Mouse (Mus musculus): Measurements from ENCODE around the gene Ift80. TPM values are rescaled to one million over a fixed set of nuclear protein-coding genes. Genes with fewer than 3 reads are reported as not detected.
A peak's percentile ranks its signal among the peaks of the same experiment; 100 is the strongest.
"Not testable (repeated sequence)": the region's sequence is repeated elsewhere in the genome, so short reads cannot be mapped to it uniquely, and the experiment has no call there.

Ift80 gene
- polyA plus RNA-seq, 1 experiment from 2014 or later: 8.3 TPM

DNA sequence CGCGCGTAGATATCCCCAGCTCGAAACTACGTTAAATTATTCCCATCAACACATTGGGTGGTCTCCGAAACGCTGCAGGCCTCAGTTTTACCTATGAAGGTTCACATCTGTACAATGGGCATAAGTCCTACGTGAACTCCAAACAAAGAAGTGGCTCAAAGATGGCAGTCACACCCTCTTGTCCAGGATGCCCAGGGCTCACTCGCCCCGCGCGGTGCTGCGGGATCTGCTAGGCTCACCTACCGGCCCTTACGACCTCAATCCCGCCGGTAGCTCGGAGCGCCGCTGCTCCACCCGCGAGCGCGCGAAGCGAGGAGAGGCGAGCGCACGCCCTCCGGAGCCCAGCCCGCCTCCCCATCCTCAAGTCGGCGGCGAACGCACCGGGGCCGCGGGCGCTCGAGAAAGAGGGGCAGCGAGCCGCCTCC is 39.8 kb upstream of the Ift80 start:
- Histone ChIP-seq H3K9ac (ENCODE audit: low read depth, low read length) (peak overlapping the region; percentile 88), H3K4me2 (peak overlapping the region; percentile 81), H3K27me3 (ENCODE audit: control insufficient read depth, insufficient read depth, low read length) (no peaks in the 10 kb centered on the region), H3K27ac (ENCODE audit: low read depth, low read length) (peak overlapping the region; percentile 98), H3K9me3 (replicated peaks; ENCODE audit: control insufficient read depth, low read length) (no peaks in the 10 kb centered on the region), H3K4me1 (ENCODE audit: control insufficient read depth, insufficient read depth, low read length) (peaks cover 7% of the 10 kb centered on the region; the same call in 1 of the 2 replicates), H3K36me3 (ENCODE audit: control insufficient read depth, insufficient read depth, low read length) (peaks cover 6% of the 10 kb centered on the region), H3K4me3 (ENCODE audit: low read depth, low read length) (peak overlapping the region; percentile 67)
- peak; percentile 57 for ATAC-seq (replicated peaks; ENCODE audit: insufficient number of reproducible peaks, low FRiP score, low TSS enrichment)
- WGBS (ENCODE audit: insufficient replicate concordance): under 1% methylated on average over 41 of the region's 42 CpGs

DNA sequence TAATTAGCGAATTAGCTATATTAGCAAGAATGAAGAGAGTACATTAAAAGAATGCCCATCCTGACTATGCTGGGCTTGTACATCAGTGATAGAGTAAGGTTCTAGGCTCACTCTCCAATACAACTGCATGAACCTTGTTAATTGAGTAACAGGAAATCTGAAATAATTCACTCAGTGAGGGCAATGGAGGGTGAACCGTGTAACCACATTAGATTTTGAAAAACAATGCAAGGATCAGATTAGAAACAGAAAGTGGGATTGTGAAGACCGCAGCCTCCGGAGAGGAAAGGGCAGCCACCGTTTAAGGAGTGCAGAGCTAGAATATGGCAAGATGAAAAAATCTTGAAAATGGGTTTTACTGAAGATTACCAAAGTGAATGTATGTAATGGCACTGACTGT is 36.9 kb upstream of the Ift80 start:
- Histone ChIP-seq H3K4me2 (peak overlapping the region; percentile 47), H3K36me3 (ENCODE audit: control insufficient read depth, insufficient read depth, low read length) (peaks cover 9% of the 10 kb centered on the region), H3K27ac (ENCODE audit: low read depth, low read length) (no peak overlapping the region), H3K9ac (ENCODE audit: low read depth, low read length) (no peak overlapping the region), H3K9me3 (replicated peaks; ENCODE audit: control insufficient read depth, low read length) (no peaks in the 10 kb centered on the region), H3K4me1 (ENCODE audit: control insufficient read depth, insufficient read depth, low read length) (peaks cover 4% of the 10 kb centered on the region; the same call in 1 of the 2 replicates), H3K27me3 (ENCODE audit: control insufficient read depth, insufficient read depth, low read length) (no peaks in the 10 kb centered on the region), H3K4me3 (ENCODE audit: low read depth, low read length) (peak overlapping the region; percentile 28)
- ATAC-seq (replicated peaks; ENCODE audit: insufficient number of reproducible peaks, low FRiP score, low TSS enrichment): no peak
- WGBS (ENCODE audit: insufficient replicate concordance): 73% methylated on average over 5 of the region's 5 CpGs

DNA sequence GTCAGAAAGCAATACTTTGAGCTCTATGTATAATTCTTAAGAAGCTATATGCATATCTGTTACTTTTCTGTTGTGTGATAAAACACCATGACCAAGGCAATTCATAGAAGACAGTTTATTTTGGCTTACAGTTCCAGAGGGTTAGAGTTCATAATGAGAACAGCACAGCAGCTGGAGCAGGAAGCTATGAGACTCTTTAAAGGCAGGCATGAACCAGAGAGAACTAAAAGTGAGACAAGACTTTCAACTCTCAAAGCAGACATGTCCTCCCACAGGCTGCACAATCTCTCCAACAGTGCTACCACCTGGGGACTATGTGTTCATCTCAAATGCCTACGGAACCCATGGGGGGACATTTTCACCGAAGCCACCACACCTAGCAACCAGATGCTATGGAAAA is 35.7 kb upstream of the Ift80 start:
- H3K4me2 ChIP-seq: peak overlapping the region; percentile 53
- H3K36me3 ChIP-seq (ENCODE audit: control insufficient read depth, insufficient read depth, low read length): peaks cover 13% of the 10 kb centered on the region
- H3K27me3 ChIP-seq (ENCODE audit: control insufficient read depth, insufficient read depth, low read length): no peaks in the 10 kb centered on the region
- H3K27ac ChIP-seq (ENCODE audit: low read depth, low read length): peak overlapping the region; percentile 22; the same call in 1 of the 2 replicates
- H3K9me3 ChIP-seq (replicated peaks; ENCODE audit: control insufficient read depth, low read length): no peaks in the 10 kb centered on the region
- peak overlapping the region; percentile 28; the same call in 1 of the 2 replicates for H3K4me3 ChIP-seq (ENCODE audit: low read depth, low read length)
- peaks cover 4% of the 10 kb centered on the region; the same call in 1 of the 2 replicates for H3K4me1 ChIP-seq (ENCODE audit: control insufficient read depth, insufficient read depth, low read length)
- ATAC-seq (replicated peaks; ENCODE audit: insufficient number of reproducible peaks, low FRiP score, low TSS enrichment): no peak
- WGBS (ENCODE audit: insufficient replicate concordance): 80% methylated on average over 2 of the region's 2 CpGs
- H3K9ac ChIP-seq (ENCODE audit: low read depth, low read length): no peak overlapping the region

DNA sequence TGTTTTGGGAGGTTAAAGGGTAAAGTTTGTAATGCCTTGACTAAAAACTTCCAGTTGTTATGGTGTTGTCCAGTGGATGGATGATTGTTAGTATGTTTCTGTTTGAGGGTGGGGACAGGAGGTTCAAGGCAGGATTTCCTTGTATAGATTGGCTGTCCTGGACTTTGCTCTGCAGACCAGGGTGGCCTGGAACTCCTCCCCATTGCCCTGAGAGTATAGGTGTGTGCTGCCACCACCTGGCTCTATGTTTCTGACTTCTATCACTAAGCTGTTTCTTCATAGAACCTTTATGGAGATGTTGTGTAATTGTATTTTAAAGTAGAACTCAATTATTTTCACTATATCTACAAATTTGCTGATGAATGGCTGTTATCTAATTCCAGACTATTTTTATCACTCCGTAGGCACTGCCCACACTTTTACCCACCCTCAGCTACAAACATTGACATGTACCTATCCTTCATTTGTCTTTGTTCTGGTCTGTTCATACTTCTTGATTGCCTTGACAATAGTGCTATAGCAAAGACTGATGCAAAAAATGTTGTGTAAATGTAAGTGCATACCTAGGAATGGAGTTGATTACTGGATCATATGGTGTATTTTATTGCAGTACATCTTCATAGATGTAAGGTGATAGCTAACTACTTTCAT is 21.9 kb upstream of the Ift80 start:
- Histone ChIP-seq H3K27me3 (ENCODE audit: control insufficient read depth, insufficient read depth, low read length) (no peaks in the 10 kb centered on the region), H3K4me2 (no peak overlapping the region), H3K4me3 (ENCODE audit: low read depth, low read length) (no peak overlapping the region), H3K9ac (ENCODE audit: low read depth, low read length) (no peak overlapping the region), H3K4me1 (ENCODE audit: control insufficient read depth, insufficient read depth, low read length) (no peaks in the 10 kb centered on the region), H3K36me3 (ENCODE audit: control insufficient read depth, insufficient read depth, low read length) (peaks cover 31% of the 10 kb centered on the region), H3K27ac (ENCODE audit: low read depth, low read length) (no peak overlapping the region), H3K9me3 (replicated peaks; ENCODE audit: control insufficient read depth, low read length) (no peaks in the 10 kb centered on the region)
- WGBS (ENCODE audit: insufficient replicate concordance): 89% methylated on average over 1 of the region's 1 CpGs
- ATAC-seq (replicated peaks; ENCODE audit: insufficient number of reproducible peaks, low FRiP score, low TSS enrichment): no peak

DNA sequence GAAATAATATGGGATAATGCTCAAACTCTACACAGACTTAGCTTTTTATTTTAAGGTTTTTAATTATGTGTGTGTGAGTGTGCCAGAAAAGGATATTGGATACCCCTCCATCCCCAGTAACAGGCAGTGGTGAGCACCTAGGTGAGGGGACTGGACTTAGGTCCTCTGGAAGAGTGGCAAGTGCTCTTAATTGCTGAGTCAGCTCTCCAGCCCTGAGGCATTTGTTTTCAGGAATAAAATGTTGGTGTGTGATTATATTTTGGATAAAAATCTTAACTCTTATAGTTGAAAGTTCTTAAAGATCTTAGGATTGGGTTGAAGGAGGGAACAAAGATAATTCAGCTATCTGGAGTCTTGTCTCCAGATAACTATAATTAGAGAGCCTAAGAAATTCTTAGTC is 16.4 kb upstream of the Ift80 start:
- Histone ChIP-seq H3K4me3 (ENCODE audit: low read depth, low read length) (no peak overlapping the region), H3K4me2 (no peak overlapping the region), H3K27me3 (ENCODE audit: control insufficient read depth, insufficient read depth, low read length) (no peaks in the 10 kb centered on the region), H3K9me3 (replicated peaks; ENCODE audit: control insufficient read depth, low read length) (no peaks in the 10 kb centered on the region), H3K9ac (ENCODE audit: low read depth, low read length) (no peak overlapping the region), H3K4me1 (ENCODE audit: control insufficient read depth, insufficient read depth, low read length) (no peaks in the 10 kb centered on the region), H3K27ac (ENCODE audit: low read depth, low read length) (no peak overlapping the region), H3K36me3 (ENCODE audit: control insufficient read depth, insufficient read depth, low read length) (peaks cover 28% of the 10 kb centered on the region)
- no peak for ATAC-seq (replicated peaks; ENCODE audit: insufficient number of reproducible peaks, low FRiP score, low TSS enrichment)

DNA sequence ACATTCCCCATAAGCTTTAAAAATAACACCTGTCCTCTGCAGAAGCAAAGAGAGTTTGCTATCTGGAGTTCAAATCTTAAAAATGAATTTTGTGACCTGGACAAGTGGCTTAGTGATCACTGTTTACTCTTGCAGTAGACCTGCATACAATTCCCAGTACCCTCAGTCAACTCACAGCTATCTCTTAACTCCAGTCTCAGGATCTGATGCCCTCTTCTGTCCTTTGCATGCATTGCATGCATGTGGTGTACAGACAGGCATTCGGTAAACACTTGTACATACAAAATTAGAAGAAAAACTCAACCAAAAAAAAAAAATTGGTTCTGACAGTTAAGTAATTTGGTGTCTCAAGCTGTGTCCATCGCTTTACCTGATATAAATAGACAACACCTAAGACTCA is 15.9 kb upstream of the Ift80 start:
- H3K36me3 ChIP-seq (ENCODE audit: control insufficient read depth, insufficient read depth, low read length): peaks cover 28% of the 10 kb centered on the region

DNA sequence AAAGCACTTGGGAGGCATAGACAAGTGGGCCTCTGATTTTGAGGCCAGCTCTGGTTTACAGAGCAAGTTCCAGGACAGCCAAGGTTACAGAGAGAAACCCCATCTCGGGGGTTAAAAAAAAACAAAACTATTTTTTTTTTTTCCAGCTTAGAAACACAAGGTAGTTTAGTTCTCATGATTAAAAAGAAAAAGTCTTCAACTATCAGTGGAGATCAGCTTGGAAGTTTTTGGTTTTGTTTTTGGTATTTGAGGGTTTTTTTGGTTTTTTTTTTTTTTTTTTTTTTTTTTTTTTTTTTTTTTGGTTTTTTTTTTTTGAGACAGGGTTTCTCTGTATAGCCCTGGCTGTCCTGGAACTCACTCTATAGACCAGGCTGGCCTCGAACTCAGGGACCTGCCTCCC is 14.3 kb upstream of the Ift80 start:
- WGBS (ENCODE audit: insufficient replicate concordance): 98% methylated on average over 2 of the region's 2 CpGs
- H3K9ac ChIP-seq (ENCODE audit: low read depth, low read length); H3K4me1 ChIP-seq (ENCODE audit: control insufficient read depth, insufficient read depth, low read length); H3K27ac ChIP-seq (ENCODE audit: low read depth, low read length); H3K4me2 ChIP-seq; H3K9me3 ChIP-seq (replicated peaks; ENCODE audit: control insufficient read depth, low read length); H3K27me3 ChIP-seq (ENCODE audit: control insufficient read depth, insufficient read depth, low read length); H3K4me3 ChIP-seq (ENCODE audit: low read depth, low read length); ATAC-seq (replicated peaks; ENCODE audit: insufficient number of reproducible peaks, low FRiP score, low TSS enrichment): not testable (repeated sequence)
- H3K36me3 ChIP-seq (ENCODE audit: control insufficient read depth, insufficient read depth, low read length): peaks cover 25% of the 10 kb centered on the region

More for the DNA sequence above, 15.9 kb upstream of the Ift80 start:
- H3K4me1 ChIP-seq (ENCODE audit: control insufficient read depth, insufficient read depth, low read length): no peaks in the 10 kb centered on the region
- no peak overlapping the region for H3K4me3 ChIP-seq (ENCODE audit: low read depth, low read length)
- H3K9ac ChIP-seq (ENCODE audit: low read depth, low read length): no peak overlapping the region
- no peaks in the 10 kb centered on the region for H3K9me3 ChIP-seq (replicated peaks; ENCODE audit: control insufficient read depth, low read length)
- no peak for ATAC-seq (replicated peaks; ENCODE audit: insufficient number of reproducible peaks, low FRiP score, low TSS enrichment)
- no peak overlapping the region for H3K4me2 ChIP-seq
- H3K27ac ChIP-seq (ENCODE audit: low read depth, low read length): no peak overlapping the region
- no peaks in the 10 kb centered on the region for H3K27me3 ChIP-seq (ENCODE audit: control insufficient read depth, insufficient read depth, low read length)
- WGBS (ENCODE audit: insufficient replicate concordance): 93% methylated on average over 2 of the region's 2 CpGs

DNA sequence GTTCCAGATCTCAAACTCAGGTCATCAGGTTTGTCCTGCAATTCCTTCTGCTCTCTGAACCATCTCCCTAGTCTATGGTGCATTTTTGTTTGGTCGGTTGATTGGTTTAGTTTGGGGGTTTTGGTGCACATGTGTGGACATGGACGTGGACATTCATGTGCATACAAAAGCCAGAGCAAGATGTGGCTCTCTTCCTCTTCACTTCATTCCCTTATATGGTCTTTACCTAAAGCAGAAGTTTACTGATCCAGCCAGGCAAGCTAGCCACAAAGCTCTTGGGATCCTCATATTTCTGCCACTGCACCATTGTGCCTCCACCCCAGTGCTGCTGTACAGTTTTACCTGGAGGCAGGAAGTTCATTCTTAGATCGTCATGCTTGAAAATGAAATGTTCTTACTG is 12.8 kb upstream of the Ift80 start:
- no peak overlapping the region for H3K27ac ChIP-seq (ENCODE audit: low read depth, low read length)
- no peaks in the 10 kb centered on the region for H3K9me3 ChIP-seq (replicated peaks; ENCODE audit: control insufficient read depth, low read length)
- ATAC-seq (replicated peaks; ENCODE audit: insufficient number of reproducible peaks, low FRiP score, low TSS enrichment): no peak
- no peaks in the 10 kb centered on the region for H3K4me1 ChIP-seq (ENCODE audit: control insufficient read depth, insufficient read depth, low read length)
- H3K27me3 ChIP-seq (ENCODE audit: control insufficient read depth, insufficient read depth, low read length): no peaks in the 10 kb centered on the region
- H3K36me3 ChIP-seq (ENCODE audit: control insufficient read depth, insufficient read depth, low read length): peaks cover 25% of the 10 kb centered on the region
- H3K9ac ChIP-seq (ENCODE audit: low read depth, low read length): no peak overlapping the region
- WGBS (ENCODE audit: insufficient replicate concordance): 92% methylated on average over 3 of the region's 3 CpGs
- H3K4me2 ChIP-seq: no peak overlapping the region
- H3K4me3 ChIP-seq (ENCODE audit: low read depth, low read length): no peak overlapping the region

DNA sequence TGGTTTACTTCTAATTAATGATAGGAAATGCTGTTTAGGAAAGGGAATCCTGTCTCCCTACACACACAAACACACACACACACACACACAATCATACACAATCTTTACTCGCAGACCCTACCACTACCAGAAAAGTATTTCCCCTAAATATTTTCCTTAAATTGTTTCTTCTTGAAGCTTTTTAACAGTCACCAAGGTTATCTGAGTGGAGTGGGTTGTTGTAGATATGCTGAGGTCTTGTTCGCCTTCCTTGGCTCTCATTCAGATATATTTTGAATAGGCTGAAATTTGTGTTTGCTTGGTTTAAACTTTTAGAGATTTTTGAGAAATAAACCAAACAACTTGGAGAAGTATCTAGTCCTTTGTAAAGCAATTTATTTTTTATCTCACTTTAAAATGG is 4.5 kb upstream of the Ift80 start:
- Histone ChIP-seq H3K4me3 (ENCODE audit: low read depth, low read length) (no peak overlapping the region), H3K27ac (ENCODE audit: low read depth, low read length) (no peak overlapping the region), H3K27me3 (ENCODE audit: control insufficient read depth, insufficient read depth, low read length) (no peaks in the 10 kb centered on the region), H3K4me2 (no peak overlapping the region), H3K9me3 (replicated peaks; ENCODE audit: control insufficient read depth, low read length) (no peaks in the 10 kb centered on the region), H3K9ac (ENCODE audit: low read depth, low read length) (no peak overlapping the region), H3K4me1 (ENCODE audit: control insufficient read depth, insufficient read depth, low read length) (no peaks in the 10 kb centered on the region; the same call in 1 of the 2 replicates), H3K36me3 (ENCODE audit: control insufficient read depth, insufficient read depth, low read length) (peaks cover 2% of the 10 kb centered on the region; the same call in 1 of the 2 replicates)
- no peak for ATAC-seq (replicated peaks; ENCODE audit: insufficient number of reproducible peaks, low FRiP score, low TSS enrichment)
- WGBS (ENCODE audit: insufficient replicate concordance): 57% methylated on average over 2 of the region's 2 CpGs
